Mouse (Mus musculus) testis, postnatal 14 days (tissue): ENCODE data around the gene Csrnp1.

Experiments used
- DNase-seq: peaks from one replicate; pipeline ENCODE4 v3.0.0; 2021; ENCODE audit warnings: low spot score

Csrnp1 gene

DNA sequence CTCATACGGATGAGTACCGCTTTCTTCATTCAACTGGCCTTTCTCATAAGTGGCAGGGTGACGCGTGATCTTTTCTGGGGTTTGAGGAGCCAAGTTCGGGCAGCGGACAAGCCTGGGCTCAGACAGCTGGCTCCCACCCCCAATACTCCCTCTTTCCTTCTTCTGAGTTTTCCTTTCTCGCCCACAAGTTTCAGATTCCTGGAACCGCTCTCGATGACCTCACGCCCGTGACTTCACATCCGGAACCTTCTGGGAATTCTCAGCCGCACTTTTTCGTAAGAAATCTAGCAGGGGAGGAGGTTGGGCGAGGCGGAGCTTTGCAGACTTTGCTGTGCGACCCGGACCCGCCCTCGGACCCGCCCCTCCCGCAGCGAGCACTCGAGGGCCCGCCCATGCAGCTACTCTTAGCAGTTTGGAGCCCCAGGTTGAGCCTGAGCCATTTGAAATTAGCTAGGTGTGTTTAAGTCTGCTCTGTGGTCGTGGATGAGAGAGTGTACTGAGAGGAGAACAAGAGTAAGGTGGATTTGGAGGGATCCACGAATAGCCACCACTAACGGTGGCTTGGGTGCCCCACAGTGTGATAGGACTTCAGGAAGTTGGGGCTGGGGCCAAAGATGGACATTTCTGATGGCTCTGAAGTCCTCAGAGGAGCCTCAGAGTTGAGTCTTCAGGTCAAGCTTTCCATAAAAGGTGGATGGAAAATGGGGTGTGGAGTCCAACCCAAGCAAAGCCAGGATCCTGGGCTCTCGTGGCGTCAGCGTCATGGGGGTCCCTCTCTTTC lies 17.7 kb upstream of the Csrnp1 start:
- DNase-seq: peak; percentile 77

DNA sequence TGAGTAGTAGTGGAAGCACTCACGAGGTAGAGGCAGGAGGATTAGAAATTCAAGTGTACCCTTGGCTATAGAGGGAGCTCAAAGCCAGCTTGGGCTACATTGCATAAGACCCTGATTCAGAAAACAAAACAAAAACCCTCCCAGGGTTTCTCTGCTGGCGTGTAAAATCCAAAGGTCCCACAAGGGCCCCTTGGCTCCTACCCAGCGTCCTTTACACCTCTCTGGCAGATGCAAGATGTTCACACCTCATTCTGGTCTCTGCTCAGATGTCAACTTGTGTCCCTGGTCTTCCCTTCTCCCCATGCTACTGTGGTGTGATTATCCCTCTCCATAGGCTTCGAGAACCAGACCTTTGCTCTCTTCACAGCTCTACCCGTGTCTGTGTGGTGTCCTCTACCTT lies 16.3 kb upstream of the Csrnp1 start:
- no peak for DNase-seq

DNA sequence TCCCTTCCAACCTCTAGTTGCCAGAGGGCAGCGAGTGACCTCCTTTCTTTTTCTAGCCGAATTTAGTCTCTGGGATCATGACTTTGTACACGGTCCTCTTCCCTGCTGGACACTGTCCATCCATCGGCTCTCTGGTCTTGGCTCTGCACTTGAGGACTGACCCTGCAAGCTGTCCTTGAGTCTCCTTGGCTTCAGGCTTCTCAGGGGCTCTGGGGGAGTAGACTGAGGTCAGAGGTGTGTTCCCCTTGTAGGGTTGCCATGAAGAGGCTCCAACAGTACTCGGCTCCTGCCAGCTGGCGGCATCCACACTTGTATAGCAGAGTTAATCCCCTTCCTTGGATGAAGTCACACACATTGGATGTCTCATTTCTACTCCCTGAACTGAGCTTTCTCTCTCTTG lies 15.2 kb upstream of the Csrnp1 start:
- no peak for DNase-seq

DNA sequence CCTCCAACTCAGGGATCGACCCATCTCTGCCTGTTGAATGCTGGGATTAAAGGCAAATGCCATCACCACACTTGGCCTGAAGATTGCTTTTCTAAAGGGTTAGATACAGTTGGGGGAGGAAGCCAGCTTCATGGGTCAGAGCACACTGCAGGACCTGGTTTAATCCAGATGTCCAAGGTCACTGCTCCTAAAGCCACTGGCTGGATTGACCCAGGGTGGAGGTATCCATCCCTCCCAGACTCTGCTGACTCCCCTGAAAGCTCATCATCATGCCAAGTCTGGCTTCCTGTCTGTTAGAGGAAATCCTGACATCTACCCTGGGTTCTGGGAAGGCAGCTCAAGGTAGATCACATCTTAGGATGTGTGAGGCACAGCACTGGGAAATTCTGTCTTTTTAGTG lies 14.3 kb upstream of the Csrnp1 start:
- DNase-seq: no peak

DNA sequence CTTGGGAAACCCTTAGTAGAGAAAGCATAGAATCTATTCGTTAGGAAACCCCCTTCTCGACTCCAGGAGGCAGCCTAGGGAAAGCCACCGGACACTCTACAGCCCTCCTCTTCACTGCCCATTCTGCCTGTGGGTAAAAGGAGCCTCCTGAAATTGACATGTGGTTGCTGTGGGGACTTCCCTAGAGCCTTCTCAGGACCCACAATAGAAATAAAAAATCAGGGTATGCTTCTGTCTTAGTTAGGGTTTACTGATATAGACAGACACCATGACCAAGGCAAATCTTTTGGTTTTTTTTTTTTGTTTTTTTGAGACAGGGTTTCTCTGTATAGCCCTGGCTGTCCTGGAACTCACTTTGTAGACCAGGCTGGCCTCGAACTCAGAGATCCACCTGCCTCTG lies 11.6 kb upstream of the Csrnp1 start:
- no peak for DNase-seq

DNA sequence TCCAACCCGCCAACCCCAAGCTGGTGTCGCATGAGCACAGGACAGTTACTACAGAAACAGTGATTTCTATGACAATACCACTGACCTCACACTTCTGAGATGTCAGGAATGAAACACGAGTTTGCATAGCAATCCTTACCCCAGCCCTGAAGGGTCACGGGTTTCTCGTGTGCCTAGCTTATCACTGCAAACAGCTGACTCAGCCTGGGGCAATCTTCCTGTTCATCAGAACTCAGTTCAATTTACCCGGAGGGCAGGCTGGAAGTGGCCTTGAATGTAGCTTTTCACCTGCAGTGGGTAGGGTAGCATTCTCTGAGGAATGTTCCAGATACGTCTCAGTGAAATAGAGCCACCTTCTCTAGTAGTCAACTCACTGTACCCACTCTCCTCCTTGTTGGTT lies 9.7 kb upstream of the Csrnp1 start:
- no peak for DNase-seq

DNA sequence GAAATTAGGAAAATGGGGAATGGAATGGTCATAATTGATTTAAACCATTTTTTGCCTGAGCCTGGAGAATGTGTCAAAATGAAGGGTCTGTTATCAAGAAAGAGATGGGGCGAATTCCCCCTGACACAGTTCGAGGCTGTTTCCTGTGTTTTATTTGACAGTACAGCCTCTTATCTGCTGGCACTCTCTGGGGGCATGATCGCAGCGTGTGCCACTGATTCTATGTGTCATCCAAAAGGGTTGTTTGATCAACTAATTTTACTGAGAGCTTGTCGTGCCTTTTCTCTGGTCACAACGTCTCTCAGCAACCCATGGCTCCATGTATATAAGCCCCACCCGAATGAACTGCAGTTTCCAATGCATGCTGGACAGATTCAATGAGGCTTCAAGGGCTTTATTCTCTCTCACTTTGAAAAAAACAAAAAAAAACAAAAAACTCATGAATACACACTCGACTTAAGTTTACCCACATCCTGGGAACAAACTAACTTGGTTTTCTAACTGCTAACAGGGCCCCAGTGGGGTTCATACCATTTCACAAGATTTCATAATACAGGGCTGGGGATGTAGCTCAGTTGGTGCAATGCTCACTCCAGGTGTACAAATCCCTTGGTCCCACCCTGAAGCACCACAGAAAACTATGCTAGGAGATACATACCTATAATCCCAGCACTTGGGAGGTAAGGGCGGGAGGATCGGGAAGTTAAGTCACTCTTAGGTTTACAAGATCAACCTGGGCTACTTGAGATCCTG lies 8.8 kb upstream of the Csrnp1 start:
- DNase-seq: no peak

DNA sequence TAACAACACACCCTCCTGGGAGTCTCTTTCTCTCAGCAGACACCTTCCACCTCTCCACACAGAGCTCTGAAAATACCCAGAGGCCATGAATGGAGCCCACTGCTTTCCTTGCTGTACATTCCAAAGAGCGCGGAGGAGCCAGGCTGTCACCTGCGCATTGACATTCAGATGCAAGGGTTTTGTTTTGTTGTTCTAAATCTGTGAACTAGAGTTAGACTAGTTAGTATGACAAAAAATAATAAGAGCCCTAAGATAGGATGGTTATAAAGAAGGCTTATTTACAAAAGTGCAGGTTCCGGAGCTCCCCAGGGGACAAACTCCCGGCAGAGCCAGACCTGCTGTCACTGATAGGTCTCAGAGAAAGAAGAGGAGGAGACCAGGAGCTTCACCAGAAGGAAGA lies 6.9 kb upstream of the Csrnp1 start:
- no peak for DNase-seq

DNA sequence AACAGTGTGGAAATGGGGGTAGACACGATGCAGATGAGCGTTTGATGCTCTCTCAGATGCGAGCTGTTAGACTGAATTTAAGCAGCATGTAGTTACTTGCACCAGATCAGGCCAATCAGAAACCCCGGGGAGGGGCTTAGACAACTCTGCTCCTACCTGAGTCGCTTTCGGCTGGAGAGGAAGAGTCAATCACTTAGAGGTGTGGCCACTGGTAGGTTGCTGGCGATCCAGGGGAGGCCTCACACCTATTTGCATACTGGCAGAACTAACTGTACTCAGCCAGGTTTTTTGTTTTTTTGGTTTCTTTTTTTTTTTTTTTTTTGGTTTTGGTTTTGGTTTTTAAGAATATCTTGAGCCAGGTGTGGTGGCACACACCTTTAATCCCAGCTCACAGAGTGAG lies 3.8 kb upstream of the Csrnp1 start:
- no peak for DNase-seq

DNA sequence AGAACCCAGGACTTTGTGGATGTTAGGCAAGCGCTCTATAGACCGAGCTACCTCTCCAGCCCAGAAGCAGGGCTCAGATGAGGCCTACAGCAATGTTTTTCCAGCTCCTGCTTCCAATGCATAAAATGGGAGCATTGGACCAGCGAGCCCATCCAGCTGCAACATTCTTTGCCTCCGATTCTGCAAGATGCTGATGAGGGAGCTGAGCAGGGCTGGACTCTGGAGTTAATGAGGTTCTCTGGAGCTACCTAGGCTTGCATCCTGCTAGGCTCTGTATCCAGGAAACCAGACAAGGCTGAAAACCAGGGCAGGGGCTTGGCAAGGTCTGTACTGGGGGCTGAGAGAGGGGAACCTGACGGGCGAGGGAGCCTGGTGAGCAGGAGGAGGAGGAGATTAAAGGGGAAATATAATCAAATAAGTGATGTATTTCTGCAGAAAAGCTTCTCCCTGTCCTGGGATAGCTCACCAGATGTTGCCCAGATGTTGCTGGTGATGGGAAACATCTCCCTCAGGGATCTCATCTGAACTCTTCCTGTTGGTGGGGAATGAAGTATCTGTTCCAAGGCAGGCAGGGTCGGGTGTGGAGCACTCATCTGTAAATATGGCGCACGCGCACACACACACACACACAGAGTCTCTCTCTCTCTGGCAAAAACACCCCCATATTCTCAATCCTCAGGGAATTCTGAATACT lies 1.6 kb upstream of the Csrnp1 start:
- DNase-seq: no peak

DNA sequence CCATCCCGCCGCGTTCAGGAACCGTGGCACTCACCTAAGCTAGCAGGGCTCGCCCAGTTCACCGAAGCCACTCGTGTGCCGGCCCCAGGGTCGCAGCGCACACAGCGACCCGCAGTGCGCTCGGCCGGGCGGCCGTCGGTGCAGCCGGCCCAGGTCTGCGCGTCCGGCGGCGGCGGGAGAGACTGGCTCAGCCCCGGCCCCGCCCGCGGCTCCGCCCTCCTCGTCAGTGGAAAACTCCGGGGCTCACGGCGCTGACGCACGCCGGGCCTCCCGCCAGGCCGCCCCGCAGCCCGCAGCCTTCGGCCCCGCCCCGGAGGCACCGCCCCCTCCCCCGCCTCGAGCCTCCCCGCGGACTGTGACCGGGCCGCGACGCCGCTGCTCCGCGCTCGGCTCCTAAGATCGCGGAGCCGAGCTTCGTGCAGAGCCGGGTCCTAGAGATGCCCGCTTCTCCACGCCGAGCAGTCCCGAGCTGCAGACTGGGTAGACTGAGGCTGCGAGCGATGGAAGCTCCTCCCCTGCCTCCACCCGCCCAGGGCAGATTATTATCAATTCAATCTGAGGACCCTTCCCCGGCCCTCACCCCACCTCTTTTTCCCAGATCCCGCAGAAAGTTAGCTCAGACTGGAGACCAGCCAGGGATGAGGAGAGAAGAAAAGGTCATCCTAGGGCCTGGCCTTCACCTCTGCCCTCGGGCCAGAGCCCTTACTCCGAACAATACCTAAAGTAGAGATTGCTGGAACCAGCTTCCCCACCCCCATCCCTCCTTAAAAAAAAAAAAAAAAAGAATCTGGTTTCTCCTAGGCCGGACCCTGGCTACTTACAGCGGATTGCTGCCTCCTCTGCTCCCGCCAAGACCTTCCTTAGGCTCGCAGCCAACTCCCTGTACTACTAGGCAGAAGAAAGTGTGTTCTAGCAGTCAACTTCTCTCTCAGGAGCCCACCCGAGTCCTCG lies 598 bp downstream of the Csrnp1 start:
- peak; percentile 85 for DNase-seq

DNA sequence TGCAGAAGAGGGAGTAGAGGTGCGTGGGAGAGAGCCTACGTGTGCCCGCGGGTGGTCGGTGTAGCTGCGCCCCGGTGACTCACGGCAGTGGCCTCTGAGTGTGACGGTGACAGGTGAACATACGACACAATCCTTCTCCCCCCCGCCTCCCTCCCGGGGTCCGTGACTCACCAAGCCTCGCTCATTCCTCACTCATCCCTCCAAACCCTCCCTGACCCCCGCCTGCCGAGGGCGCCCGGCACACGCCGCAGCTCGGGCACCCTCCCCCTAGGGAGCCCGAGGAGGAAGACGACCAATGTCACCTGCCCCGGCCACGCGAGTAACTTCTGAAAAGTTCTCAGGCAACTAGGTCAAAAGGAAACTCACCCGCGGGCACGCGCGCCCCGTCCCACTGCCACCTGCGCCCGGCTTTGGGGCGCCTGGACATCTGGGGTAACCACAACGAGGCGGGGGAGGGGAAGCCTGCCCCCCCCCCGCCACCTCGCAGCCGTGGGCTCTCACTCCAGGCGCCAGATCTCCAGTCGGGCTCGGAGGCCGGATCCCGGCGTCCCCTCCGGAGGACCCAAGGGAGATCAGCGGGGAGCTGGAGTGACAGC lies 1.4 kb downstream of the Csrnp1 start:
- DNase-seq: no peak

DNA sequence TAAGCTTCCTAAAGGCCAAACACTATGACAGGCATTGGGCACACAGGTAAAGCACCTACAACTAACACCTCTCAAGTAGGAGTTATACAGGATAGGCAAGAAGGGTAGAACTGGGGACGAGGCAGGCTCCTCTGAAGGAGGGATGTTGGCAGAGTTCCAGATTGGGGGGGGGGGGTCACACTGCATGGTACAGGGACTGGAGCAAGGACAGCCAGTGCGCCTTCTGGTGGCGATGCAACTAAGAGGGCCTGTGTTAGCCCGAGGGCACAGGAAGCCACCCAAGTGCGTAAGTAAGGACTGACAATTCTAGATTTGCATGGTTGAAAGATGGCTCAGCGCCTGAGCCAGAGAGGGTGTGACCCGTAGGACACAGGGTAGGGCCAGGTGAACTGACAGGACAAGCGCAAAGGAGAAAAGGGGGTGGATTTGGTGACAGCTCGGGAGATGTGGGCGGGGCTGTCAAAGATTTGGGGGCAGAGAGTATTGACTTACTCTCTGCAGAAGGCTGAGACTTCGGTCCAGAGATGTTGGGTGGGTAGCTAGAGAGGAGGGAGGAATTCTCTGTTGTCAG lies 2.1 kb downstream of the Csrnp1 start:
- DNase-seq: no peak

DNA sequence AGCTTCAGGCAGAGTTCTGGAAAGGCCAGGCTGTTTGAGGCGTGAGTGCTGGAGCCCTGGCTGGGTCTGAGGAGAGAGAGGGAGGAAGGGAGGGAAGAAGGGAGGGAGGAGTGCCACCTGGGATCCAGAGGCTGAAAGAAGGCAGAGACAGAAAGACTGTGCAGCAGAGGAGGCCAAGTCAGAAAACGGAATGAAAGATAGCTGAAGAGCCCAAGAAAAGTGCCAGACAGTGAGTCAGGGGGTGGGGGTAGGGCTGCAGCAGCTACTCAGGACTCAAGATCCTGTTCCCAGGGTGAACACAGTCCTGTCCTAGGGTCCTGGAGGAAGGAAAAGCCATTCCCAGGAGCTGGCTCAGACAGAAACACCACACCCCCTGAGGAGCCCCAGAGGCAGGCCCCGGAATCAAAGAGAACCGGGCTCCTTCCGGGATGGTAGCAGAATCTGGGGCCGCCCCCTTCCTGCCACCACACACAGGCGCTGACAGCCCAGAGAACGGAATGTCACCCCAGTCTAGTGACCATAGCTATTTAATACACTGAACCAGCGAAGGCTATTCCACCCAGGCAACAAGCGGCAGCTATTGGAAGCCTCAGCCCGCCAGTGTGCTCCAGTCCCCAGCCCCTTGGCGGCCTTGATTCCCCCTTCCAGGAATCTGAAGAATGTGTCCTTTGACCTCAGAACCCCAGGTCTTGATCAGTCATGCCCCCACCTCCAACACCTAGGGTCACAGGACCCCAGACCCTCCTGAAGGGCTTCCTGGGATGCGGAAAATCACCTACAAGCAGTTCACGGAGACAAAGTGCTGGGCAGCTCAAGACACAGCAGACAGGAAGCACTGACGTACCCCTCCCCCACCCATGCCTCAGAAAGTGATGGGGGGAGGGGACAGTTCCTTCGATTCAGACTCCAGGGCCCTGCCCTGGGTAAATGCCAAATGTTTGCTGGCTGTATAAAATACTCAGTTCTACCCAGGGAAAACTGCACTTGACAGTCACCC lies 3.0 kb downstream of the Csrnp1 start:
- DNase-seq: no peak

DNA sequence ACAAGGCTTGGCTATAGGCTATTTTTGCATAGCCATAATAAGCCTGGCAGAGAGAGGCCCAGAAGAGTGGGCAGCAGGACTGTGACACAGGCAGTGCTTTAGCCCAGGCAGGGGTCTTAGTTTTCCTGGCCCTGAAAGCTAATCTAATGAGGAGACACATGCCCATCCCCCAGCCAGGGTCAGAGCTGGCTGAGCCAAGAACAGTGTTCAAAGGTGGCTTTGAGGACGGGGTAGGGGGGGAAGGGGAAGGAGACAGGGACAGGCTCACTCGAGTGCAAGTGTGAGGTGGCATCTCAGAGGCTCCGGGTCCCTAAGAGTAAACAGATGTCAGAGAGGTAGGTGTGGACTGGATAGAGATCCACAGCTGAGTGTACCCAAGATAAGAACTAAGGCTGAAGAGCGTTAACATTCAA lies 3.7 kb downstream of the Csrnp1 start:
- no peak for DNase-seq

DNA sequence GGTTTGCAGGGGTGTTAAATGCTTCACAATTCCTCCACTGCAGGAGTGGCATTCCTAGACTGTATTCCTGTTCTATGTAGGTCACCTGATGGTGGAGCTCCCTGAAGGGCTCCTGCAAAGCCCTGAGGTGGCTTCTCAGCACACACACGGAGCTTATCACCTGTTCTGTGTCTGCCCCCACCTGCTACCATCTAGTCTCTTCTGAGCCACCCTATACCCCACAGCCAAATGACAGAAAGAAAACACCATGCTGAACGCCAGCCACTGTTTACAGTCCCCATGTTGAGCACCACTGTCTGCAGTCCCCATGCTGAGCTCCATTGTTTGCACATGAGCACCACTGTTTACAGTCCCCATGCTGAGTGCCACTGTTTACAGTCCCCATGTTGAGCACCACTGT lies 4.7 kb downstream of the Csrnp1 start:
- no peak for DNase-seq

DNA sequence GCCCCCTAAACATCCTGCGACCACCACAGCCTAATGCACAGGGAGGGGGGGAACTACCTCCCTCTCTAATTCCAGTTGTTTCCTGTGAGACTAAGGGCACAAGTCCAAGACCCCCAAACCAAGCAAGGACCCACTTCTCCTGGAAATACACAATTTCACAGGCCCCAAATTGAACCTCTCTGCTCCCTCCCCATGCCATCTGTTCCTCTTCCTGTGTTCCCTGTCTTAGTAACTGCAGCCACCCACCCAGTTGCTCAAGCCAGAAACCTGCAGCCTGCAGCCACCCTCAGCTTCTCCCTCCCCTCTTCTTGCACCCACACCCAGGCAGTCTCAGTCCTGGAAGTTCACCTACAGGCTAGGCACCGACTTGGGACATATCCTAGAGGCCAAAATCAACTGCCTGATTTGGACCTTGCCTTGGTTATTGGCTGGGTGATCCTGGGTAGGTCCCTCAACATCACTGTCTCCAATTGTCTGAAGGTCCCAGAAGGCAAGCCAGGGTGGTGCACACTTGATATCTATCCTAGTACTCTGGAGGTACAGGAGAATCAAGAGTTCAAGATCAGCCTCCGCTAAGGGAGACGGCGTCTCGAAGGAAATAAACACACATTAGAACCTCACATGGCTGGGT lies 5.5 kb downstream of the Csrnp1 start:
- no peak for DNase-seq

DNA sequence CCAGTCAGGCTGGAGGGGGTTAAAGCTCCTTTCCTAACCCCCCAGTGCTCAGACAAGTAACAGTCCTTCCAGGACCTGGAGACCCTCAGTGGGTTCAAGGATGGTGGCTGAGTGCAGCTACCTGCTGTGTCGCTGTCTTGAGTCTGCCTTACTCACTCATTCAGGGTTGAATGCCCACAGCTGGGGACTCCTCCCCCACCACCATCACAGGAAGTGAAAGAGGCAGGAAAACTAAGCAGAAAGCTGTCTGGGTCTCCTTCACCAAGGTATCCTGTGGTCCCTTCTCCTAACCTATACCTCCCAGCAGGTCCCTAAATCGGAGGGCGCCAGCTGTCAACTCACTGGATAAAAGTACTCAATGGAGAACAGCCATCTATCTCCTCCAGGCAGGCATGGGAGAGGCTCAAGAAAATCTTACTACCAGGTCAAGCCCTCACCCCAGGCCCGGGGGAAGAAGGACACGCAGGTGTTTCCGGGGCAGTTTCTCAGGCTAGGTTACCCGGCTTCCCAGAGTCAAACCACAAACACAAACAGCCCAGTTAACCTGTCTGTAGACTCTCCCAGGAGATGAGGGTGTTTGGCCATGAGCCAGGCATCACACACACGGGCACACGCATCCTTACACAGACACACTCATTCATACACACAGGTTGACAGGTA lies 6.2 kb downstream of the Csrnp1 start:
- DNase-seq: no peak

DNA sequence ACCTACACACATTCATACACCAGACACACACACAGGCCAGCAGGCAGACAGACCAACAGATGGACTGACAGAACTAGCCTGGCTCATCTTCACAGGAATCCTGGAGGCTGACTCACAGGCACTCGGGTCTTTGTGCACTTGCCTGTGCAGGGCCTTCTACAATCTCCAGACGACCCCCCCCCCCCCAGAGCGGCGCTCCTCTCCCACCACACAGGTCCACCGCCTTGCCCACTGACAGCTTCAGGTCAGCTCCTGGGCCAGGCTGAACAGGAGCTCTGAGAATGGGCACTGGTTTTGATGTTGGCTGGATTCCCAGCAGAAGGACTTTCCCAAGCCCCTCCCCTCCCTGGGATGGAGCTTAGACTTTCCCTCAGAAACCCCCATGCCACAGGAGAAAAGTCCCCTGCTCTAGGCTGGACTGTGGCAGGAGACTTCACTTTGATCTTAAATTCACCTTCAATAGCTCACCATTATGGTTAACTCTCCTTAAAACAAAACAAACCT lies 6.8 kb downstream of the Csrnp1 start:
- DNase-seq: no peak
